Mouse (Mus musculus) spleen, postnatal 36 days (tissue): ENCODE measurements around the gene Lcn8.
"Not testable (repeated sequence)": the region's sequence is repeated elsewhere in the genome, so short reads cannot be mapped to it uniquely, and the experiment has no call there.

ENCODE experiments used
- DNase-seq, 2 experiments: peaks; one replicate each; pipeline ENCODE4 v3.0.0; 2022; ENCODE audit warnings: low spot score in 2 of 2, mixed read lengths in 1 of 2

Lcn8 gene

GRCm38 (mm10) chr2:25664125-25664524, 11.2 kb downstream of the Lcn8 start:
- DNase-seq, result no peak

GRCm38 (mm10) chr2:25666516-25666915, 13.6 kb downstream of the Lcn8 start:
- no peak for DNase-seq

- no peak for DNase-seq
Measured at GRCm38 (mm10) chr2:25676486-25676885, 23.6 kb downstream of the Lcn8 start, which contains the start of gene Lcn6. Gene Lcn6 (plus strand): TSS chr2:25676786.

GRCm38 (mm10) chr2:25679559-25679958, 26.6 kb downstream of the Lcn8 start:
- no peak for DNase-seq

- DNase-seq, result no peak
Measured at GRCm38 (mm10) chr2:25682426-25682825, 29.5 kb downstream of the Lcn8 start, which contains the start of gene Lcn10. Gene Lcn10 (plus strand): TSS chr2:25682726.

GRCm38 (mm10) chr2:25686941-25687340, 34.0 kb downstream of the Lcn8 start:
- DNase-seq, result no peak

- DNase-seq, result peak in 1 of 2 experiments; percentile 14
Measured at GRCm38 (mm10) chr2:25694605-25695004, 41.7 kb downstream of the Lcn8 start.

- DNase-seq, result no peak
Measured at GRCm38 (mm10) chr2:25696951-25697350, 44.0 kb downstream of the Lcn8 start.

GRCm38 (mm10) chr2:25698696-25699095, 45.8 kb downstream of the Lcn8 start:
- DNase-seq, result no peak

- not testable (repeated sequence) for DNase-seq
Measured at GRCm38 (mm10) chr2:25699743-25700142, 46.8 kb downstream of the Lcn8 start, which contains the start of gene Obp2a. Gene Obp2a (plus strand): TSS chr2:25700043.

GRCm38 (mm10) chr2:25701001-25701400, 48.1 kb downstream of the Lcn8 start:
- no peak for DNase-seq

GRCm38 (mm10) chr2:25703706-25704105, 50.8 kb downstream of the Lcn8 start:
- DNase-seq, result no peak
